Mouse (Mus musculus): ENCODE data around the gene Tut1. TPM values are rescaled to one million over a fixed set of nuclear protein-coding genes. Genes with fewer than 3 reads are reported as not detected.
A peak's percentile ranks its signal among the peaks of the same experiment; 100 is the strongest.

Gene Tut1
- total RNA-seq, 2 experiments from 2014 or later = 7.6 TPM

DNA sequence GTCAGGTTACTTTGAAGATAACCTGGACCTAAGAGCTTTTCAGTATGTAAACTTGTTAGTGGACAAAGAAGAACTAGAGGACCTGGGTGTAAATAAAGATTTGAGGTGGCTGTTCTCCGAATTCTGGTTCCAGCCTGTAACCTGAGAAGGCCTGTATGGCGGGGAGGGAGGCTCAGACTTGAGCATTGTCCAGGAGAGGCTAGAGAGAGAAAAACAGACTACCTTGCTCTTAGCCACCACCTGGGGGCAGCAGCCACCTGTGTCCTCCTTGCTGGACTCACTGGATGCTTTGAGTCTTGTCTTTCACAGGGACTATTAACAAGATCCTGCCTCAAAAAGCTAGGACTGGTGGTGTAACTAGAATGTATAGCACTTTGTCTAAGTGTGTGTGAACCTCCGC is 22.9 kb downstream of the Tut1 start:
- DNase-seq = peak; percentile 65 to 71

DNA sequence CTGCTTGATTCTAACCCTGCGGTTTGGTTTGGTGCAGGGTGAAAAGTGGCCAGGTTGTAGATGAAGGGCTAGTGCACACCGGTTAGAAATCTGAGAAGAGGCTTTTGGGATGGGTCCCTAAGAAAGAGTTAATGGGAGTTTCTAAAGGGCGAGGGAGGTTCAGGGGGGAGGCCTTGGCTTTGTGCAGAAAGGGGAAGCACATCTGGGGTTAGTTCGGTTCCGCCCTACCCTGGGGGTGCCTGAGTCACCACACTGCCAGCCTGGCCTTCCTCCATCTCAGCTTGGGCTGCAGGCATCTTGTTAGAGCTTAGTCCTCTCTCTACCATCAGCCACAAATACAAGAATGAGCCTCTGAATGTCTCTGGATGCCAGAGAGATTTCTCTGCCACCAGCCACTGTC is 27.1 kb downstream of the Tut1 start:
- no peak for DNase-seq
- intact Hi-C loops (cut with DNase I) = no loop called here

More for the DNA sequence above, 22.9 kb downstream of the Tut1 start:
- intact Hi-C loops (cut with DNase I) = loop anchor here (1.0 to 5.0 kb wide), 3 partner anchors 107 to 134 kb away; no protein-coding TSS in a partner anchor

DNA sequence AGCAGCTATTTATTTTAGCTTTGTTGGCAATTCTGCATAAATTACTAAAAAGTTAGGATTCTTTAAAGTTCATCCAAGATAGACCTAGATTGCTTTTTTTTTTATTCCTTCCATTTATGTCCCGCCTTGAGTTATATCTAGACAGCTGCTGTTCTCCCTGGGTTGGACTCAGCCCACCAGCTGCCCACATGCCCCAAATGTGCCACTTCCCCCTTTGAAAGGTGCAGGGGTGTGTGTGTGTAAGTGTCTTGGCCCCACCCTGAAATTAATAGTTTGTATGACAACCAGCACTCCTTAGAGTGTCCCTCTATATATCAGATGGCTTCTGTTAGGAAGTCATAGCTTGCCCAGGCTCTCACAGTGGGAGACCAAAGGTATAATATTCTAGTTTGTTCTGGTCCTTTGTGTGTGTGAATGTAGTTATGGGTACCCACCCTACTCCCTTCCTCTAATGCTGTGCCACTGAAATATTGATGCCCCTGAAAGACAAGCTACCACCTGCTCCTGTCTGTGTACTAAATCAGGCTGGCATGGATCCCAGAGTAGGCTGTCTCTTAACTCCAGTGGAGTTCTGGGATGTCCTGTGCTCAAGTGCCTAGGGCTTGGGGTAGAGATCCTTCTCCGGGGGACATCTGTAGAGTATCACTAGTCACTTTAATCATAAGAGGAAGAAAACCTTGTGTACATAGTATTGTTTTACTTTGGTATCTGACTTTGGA is 28.0 kb downstream of the Tut1 start:
- intact Hi-C loops (cut with DNase I) = no loop called here
- DNase-seq = peak in 1 of 2 experiments; percentile 43

GRCm38 (mm10) chr19:8982303-8983149 is 28.9 kb downstream of the Tut1 start:
- no peak for DNase-seq
- intact Hi-C loops (cut with DNase I) = no loop called here

DNA sequence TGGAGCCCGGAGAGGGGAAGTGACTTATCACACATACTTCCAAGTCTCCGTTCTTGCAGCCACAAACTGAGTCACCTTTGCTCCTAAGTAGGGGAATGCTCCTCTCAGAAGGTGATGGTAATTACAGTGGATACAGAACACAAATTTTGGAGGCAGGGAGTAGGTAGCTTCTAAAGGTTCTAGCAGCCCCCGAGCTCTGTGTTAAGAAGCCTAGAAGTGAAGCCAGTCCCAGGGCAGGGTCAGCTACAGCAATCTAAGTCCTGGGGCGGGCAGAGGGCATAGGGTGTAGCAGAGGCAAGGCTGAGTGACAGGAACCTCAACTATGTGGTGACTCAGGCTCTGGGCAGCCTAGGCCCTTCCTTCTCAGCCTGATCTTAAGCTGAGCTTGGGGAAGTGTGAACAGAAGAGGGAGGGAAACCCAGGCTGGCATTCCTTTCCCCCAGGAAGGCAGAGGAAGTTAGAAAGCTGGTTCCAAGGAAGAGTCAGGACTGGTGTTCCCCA is 29.6 kb downstream of the Tut1 start:
- intact Hi-C loops (cut with DNase I) = no loop called here
- DNase-seq = peak; percentile 28 to 38

GRCm38 (mm10) chr19:8984255-8984868 is 30.7 kb downstream of the Tut1 start:
- DNase-seq = peak; percentile 75 to 79
- intact Hi-C loops (cut with DNase I) = no loop called here

GRCm38 (mm10) chr19:8985891-8986290 is 32.2 kb downstream of the Tut1 start:
- intact Hi-C loops (cut with DNase I) = no loop called here
- DNase-seq = no peak

- peak; percentile 39 to 69 for DNase-seq
- intact Hi-C loops (cut with DNase I) = no loop called here
Measured at GRCm38 (mm10) chr19:8987816-8988215, 34.2 kb downstream of the Tut1 start.

DNA sequence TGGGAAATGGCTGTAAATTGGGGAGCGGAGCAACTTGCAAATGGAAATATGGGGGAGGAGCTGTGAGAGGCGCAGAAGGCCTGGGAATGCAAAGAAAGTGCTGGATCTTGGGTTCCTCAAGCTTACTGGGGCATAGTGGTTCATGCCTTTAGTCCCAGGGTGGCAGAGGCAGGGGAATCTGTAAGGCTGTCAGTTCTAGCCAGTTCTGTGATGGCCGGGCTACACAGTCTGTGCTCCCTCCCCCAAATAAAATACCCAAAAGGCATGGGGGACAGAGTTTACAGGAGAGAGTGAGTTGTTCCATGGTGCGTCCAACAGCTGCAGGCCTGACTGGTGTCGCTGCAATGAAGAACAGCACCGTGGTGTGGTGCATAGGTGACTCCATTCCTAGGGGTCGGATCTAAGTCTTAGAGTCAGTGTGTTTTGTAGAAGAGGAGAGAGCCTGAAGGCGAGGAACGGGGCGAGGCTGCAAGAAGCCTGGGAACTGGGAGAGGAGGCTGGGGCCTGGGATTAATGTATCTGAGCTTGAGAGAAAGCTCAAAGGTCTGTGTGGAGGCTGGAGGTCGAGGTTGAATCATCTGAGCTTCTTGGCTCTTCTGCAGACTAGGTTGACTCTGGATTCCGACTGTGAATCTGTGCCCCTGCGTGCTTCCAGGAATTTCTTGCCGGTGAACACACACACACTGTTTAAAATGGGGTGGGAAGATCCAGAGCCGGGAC is 34.9 kb downstream of the Tut1 start:
- peak in 1 of 2 experiments; percentile 31 for DNase-seq
- intact Hi-C loops (cut with DNase I) = no loop called here

DNA sequence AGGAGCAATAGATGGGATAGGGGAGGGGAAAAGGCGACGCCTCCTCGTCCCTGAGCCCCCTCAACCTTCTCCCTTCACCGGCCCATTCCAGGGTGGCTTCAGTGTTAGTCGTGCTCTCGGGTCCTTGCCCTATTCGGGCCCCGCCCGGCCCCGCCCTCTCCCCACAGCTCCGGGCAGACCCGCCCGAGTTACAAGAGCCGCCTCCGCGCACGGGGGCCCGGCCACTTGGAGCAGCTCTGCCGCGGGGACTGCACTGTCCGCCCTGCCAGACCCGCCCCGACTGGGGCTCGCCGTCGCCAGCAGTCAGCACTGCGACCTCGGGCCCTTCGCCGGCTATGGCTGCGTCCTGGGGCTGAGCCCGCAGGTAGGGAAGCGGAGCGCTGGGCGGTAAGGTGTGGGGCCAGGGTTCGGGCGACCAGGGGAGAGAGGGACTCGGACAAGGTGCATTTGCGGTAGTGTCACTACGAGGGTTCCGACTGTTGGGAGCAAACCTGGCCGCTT is 35.5 kb downstream of the Tut1 start, which contains the start of gene Ahnak:
Ahnak (plus strand) TSS at position 219 of the 501 bp plus-strand sequence.
- intact Hi-C loops (cut with DNase I) = no loop called here
- DNase-seq = peak; percentile 89 to 92

GRCm38 (mm10) chr19:8989567-8990431 is 36.2 kb downstream of the Tut1 start:
- intact Hi-C loops (cut with DNase I) = no loop called here
- peak; percentile 95 to 96 for DNase-seq

- intact Hi-C loops (cut with DNase I) = no loop called here
- peak in 1 of 2 experiments; percentile 44 for DNase-seq
Measured at GRCm38 (mm10) chr19:8990432-8991102, 36.9 kb downstream of the Tut1 start.

GRCm38 (mm10) chr19:8991245-8991870 is 37.7 kb downstream of the Tut1 start:
- peak; percentile 29 to 31 for DNase-seq
- intact Hi-C loops (cut with DNase I) = no loop called here

GRCm38 (mm10) chr19:8991871-8992735 is 38.5 kb downstream of the Tut1 start:
- intact Hi-C loops (cut with DNase I) = loop anchor here (1.0 to 2.0 kb wide), 3 partner anchors 63 to 90 kb away; no protein-coding TSS in a partner anchor
- DNase-seq = peak; percentile 47 to 67

DNA sequence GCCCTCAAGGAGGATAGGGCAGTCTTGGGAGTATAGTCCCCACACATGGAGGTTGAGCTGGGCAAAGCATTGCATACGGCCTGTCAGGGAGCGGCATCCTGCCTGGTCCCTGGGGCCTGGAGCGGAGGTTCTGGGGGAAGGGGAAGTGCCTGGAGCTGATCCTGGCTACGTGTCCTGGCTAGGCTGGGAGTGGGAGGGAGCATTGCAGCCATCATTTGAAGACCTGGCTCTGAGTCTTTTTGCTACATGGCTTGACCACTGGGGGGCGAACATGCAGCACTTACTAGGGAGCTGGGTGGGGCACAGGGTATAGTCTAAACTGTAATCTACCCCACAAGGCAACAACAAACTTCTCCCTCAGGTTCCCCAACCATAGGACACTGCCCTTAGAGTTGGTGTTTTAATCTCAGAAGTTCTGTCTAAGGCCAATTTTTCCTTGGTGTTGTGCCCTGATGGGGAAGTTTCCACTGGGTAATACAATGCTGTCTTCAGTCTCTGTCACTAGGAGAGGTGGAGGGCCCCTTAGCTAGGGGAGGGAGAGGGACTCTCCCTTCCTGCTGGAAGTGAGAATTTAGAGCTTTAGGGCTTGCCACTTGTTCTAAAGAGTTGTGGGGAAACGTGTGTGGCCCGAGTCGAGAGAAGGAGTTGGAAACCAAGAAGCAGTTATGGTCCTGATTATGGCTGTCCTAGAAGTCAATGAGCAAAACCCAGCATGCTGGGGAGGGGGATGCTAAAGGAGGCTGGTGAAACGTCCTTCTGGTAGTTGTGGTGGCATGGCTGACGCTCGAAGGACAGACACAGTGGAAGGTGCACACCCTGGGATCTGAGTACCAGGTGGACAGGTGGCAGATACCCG is 39.4 kb downstream of the Tut1 start:
- DNase-seq = peak; percentile 91 to 92
- intact Hi-C loops (cut with DNase I) = loop anchor here (1.0 to 2.0 kb wide), 3 partner anchors 62 to 89 kb away; no protein-coding TSS in a partner anchor

DNA sequence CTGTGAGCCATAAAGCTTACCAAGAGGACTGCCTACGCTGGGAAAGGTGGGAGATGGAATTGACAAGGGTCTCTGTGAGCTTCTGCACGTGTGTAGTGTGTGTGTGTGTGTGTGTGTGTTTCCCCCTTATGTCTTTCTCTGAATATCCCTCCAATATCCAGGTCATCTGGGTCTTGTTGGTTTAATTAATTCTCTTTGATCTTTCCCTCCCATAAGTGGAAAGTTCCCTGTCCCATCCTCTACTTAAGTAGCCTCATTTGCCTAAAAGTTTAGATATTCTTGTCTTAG is 39.9 kb downstream of the Tut1 start:
- DNase-seq = no peak
- intact Hi-C loops (cut with DNase I) = loop anchor here (2.0 kb wide), 1 partner anchor 77 kb away; no protein-coding TSS in a partner anchor
